Mouse (Mus musculus): ENCODE data around the gene Rxra. TPM values are rescaled to one million over a fixed set of nuclear protein-coding genes. Genes with fewer than 3 reads are reported as not detected.

Rxra gene
- total and polyA plus RNA-seq, 3 experiments = 0.05 TPM; not detected in 2

GRCm38 (mm10) chr2:27762920-27763780 lies 86.9 kb downstream of the Rxra start:
- DNase-seq (ENCODE audit: low spot score) = no peak
- no peaks in the 10 kb centered on the region for H3K9me3 ChIP-seq (replicated peaks)
- no peak overlapping the region for H3K4me3 ChIP-seq (ENCODE audit: low read depth, low read length)
- no peak for ATAC-seq (ENCODE audit: extremely low read depth, insufficient number of reproducible peaks, low FRiP score, poor library complexity, severe bottlenecking)
- TF ChIP-seq TAL1 (conservative IDR thresholded peaks at IDR 0.05; ENCODE audit: low read depth, low read length) (no peak), CTCF (IDR thresholded peaks at IDR 0.05; ENCODE audit: low read depth, low read length) (no peak), GATA1 (IDR thresholded peaks at IDR 0.05; ENCODE audit: borderline replicate concordance, low read length) (no peak)
- peaks cover 36% of the 10 kb centered on the region for H3K27me3 ChIP-seq (ENCODE audit: insufficient read depth, low read length)
- H3K36me3 ChIP-seq (replicated peaks) = no peaks in the 10 kb centered on the region
- H3K4me1 ChIP-seq (ENCODE audit: insufficient read depth, low read depth, low read length) = 0 out of 2 replicates have a peak, but pooled peaks cover 2% of the 10 kb centered on the region

- Histone ChIP-seq H3K27me3 (ENCODE audit: insufficient read depth, low read length) (peaks cover 38% of the 10 kb centered on the region), H3K36me3 (replicated peaks) (no peaks in the 10 kb centered on the region)
- ATAC-seq (ENCODE audit: extremely low read depth, insufficient number of reproducible peaks, low FRiP score, poor library complexity, severe bottlenecking) = no peak
Observed at GRCm38 (mm10) chr2:27764256-27764936, 88.2 kb downstream of the Rxra start.

GRCm38 (mm10) chr2:27764937-27765319 lies 88.7 kb downstream of the Rxra start:
- H3K27me3 ChIP-seq (ENCODE audit: insufficient read depth, low read length) = peaks cover 42% of the 10 kb centered on the region

More at GRCm38 (mm10) chr2:27764256-27764936, 88.2 kb downstream of the Rxra start:
- H3K4me1 ChIP-seq (ENCODE audit: insufficient read depth, low read depth, low read length) = 0 out of 2 replicates have a peak, but pooled peaks cover 2% of the 10 kb centered on the region
- TF ChIP-seq POLR2AphosphoS5 (IDR thresholded peaks at IDR 0.05; ENCODE audit: insufficient replicate concordance, low read depth, low read length) (no peak), CTCF (IDR thresholded peaks at IDR 0.05; ENCODE audit: low read depth, low read length) (no peak), GATA1 (IDR thresholded peaks at IDR 0.05; ENCODE audit: borderline replicate concordance, low read length) (no peak), GATA2 (IDR thresholded peaks at IDR 0.05; ENCODE audit: borderline replicate concordance, low read depth, low read length) (no peak), TAL1 (conservative IDR thresholded peaks at IDR 0.05; ENCODE audit: low read depth, low read length) (no peak)
- no peak overlapping the region for H3K4me3 ChIP-seq (ENCODE audit: low read depth, low read length)
- DNase-seq (ENCODE audit: low spot score) = no peak
- H3K9me3 ChIP-seq (replicated peaks) = no peaks in the 10 kb centered on the region

GRCm38 (mm10) chr2:27767773-27768172 lies 91.5 kb downstream of the Rxra start:
- Histone ChIP-seq H3K27me3 (ENCODE audit: insufficient read depth, low read length) (peaks cover 27% of the 10 kb centered on the region), H3K36me3 (replicated peaks) (no peaks in the 10 kb centered on the region), H3K4me3 (ENCODE audit: low read depth, low read length) (no peak overlapping the region), H3K9me3 (replicated peaks) (no peaks in the 10 kb centered on the region), H3K4me1 (ENCODE audit: insufficient read depth, low read depth, low read length) (0 out of 2 replicates have a peak, but pooled peaks cover 2% of the 10 kb centered on the region)
- no peak for DNase-seq (ENCODE audit: low spot score)
- TF ChIP-seq GATA2 (IDR thresholded peaks at IDR 0.05; ENCODE audit: borderline replicate concordance, low read depth, low read length) (no peak), CTCF (IDR thresholded peaks at IDR 0.05; ENCODE audit: low read depth, low read length) (no peak), POLR2AphosphoS5 (IDR thresholded peaks at IDR 0.05; ENCODE audit: insufficient replicate concordance, low read depth, low read length) (no peak), GATA1 (IDR thresholded peaks at IDR 0.05; ENCODE audit: borderline replicate concordance, low read length) (no peak), TAL1 (conservative IDR thresholded peaks at IDR 0.05; ENCODE audit: low read depth, low read length) (no peak)
- ATAC-seq (ENCODE audit: extremely low read depth, insufficient number of reproducible peaks, low FRiP score, poor library complexity, severe bottlenecking) = no peak

More at GRCm38 (mm10) chr2:27764937-27765319, 88.7 kb downstream of the Rxra start:
- ATAC-seq (ENCODE audit: extremely low read depth, insufficient number of reproducible peaks, low FRiP score, poor library complexity, severe bottlenecking) (no peak), DNase-seq (ENCODE audit: low spot score) (peak; percentile 51)
- Histone ChIP-seq H3K4me3 (ENCODE audit: low read depth, low read length) (no peak overlapping the region), H3K4me1 (ENCODE audit: insufficient read depth, low read depth, low read length) (0 out of 2 replicates have a peak, but pooled peaks cover 2% of the 10 kb centered on the region), H3K9me3 (replicated peaks) (no peaks in the 10 kb centered on the region), H3K36me3 (replicated peaks) (no peaks in the 10 kb centered on the region)
- no peak for TF ChIP-seq POLR2AphosphoS5 (IDR thresholded peaks at IDR 0.05; ENCODE audit: insufficient replicate concordance, low read depth, low read length)
- TF ChIP-seq CTCF (IDR thresholded peaks at IDR 0.05; ENCODE audit: low read depth, low read length) = peak; percentile 33; the same call in 1 of the 2 replicates

- DNase-seq (ENCODE audit: low spot score) (no peak), ATAC-seq (ENCODE audit: extremely low read depth, insufficient number of reproducible peaks, low FRiP score, poor library complexity, severe bottlenecking) (no peak)
- Histone ChIP-seq H3K36me3 (replicated peaks) (no peaks in the 10 kb centered on the region), H3K27me3 (ENCODE audit: insufficient read depth, low read length) (peaks cover 10% of the 10 kb centered on the region), H3K4me3 (ENCODE audit: low read depth, low read length) (no peak overlapping the region), H3K4me1 (ENCODE audit: insufficient read depth, low read depth, low read length) (0 out of 2 replicates have a peak, but pooled peaks cover under 1% of the 10 kb centered on the region), H3K9me3 (replicated peaks) (no peaks in the 10 kb centered on the region)
- TF ChIP-seq CTCF (IDR thresholded peaks at IDR 0.05; ENCODE audit: low read depth, low read length) (no peak), POLR2AphosphoS5 (IDR thresholded peaks at IDR 0.05; ENCODE audit: insufficient replicate concordance, low read depth, low read length) (no peak), GATA2 (IDR thresholded peaks at IDR 0.05; ENCODE audit: borderline replicate concordance, low read depth, low read length) (no peak), TAL1 (conservative IDR thresholded peaks at IDR 0.05; ENCODE audit: low read depth, low read length) (no peak), GATA1 (IDR thresholded peaks at IDR 0.05; ENCODE audit: borderline replicate concordance, low read length) (no peak)
Observed at GRCm38 (mm10) chr2:27769701-27770100, 93.5 kb downstream of the Rxra start.

- peak; percentile 31; the same call in 1 of the 2 replicates for TF ChIP-seq CTCF (IDR thresholded peaks at IDR 0.05; ENCODE audit: low read depth, low read length)
- no peak for TF ChIP-seq POLR2AphosphoS5 (IDR thresholded peaks at IDR 0.05; ENCODE audit: insufficient replicate concordance, low read depth, low read length)
- Histone ChIP-seq H3K4me1 (ENCODE audit: insufficient read depth, low read depth, low read length) (no peaks in the 10 kb centered on the region), H3K9me3 (replicated peaks) (no peaks in the 10 kb centered on the region), H3K27me3 (ENCODE audit: insufficient read depth, low read length) (peaks cover 10% of the 10 kb centered on the region), H3K4me3 (ENCODE audit: low read depth, low read length) (no peak overlapping the region), H3K36me3 (replicated peaks) (no peaks in the 10 kb centered on the region)
- DNase-seq (ENCODE audit: low spot score) = peak; percentile 19
- no peak for ATAC-seq (ENCODE audit: extremely low read depth, insufficient number of reproducible peaks, low FRiP score, poor library complexity, severe bottlenecking)
Observed at GRCm38 (mm10) chr2:27770205-27770604, 94.0 kb downstream of the Rxra start.
